Mouse (Mus musculus) testis, adult 2 months (tissue): Measurements from ENCODE around the gene Mrpl54.

Experiments
- CTCF ChIP-seq: fragments of 200-500 bp; IDR thresholded peaks from 2 replicates; pipeline ENCODE4 v1.5.1; 2012; ENCODE audit warnings: low read depth, mild to moderate bottlenecking, inconsistent platforms, low read length, moderate library complexity; ENCODE audit not compliant: control insufficient read depth, insufficient read depth, insufficient replicate concordance
- POLR2A ChIP-seq: fragments of 200-500 bp; IDR thresholded peaks from 2 replicates; pipeline ENCODE4 v1.6.1; 2012; ENCODE audit warnings: low read depth, mild to moderate bottlenecking, inconsistent platforms, low read length, moderate library complexity; ENCODE audit not compliant: control insufficient read depth

GRCm38 (mm10) chr10:81254886-81255285 is 11.8 kb downstream of the Mrpl54 start:
- TF ChIP-seq CTCF (no peak), POLR2A (no peak)
